Mouse (Mus musculus): Measurements from ENCODE around the gene Erc2. TPM values are rescaled to one million over a fixed set of nuclear protein-coding genes. Genes with fewer than 3 reads are reported as not detected.
A peak's percentile ranks its signal among the peaks of the same experiment; 100 is the strongest.

Gene Erc2
- polyA plus RNA-seq, 1 experiment from 2014 or later, result 2.5 TPM

DNA sequence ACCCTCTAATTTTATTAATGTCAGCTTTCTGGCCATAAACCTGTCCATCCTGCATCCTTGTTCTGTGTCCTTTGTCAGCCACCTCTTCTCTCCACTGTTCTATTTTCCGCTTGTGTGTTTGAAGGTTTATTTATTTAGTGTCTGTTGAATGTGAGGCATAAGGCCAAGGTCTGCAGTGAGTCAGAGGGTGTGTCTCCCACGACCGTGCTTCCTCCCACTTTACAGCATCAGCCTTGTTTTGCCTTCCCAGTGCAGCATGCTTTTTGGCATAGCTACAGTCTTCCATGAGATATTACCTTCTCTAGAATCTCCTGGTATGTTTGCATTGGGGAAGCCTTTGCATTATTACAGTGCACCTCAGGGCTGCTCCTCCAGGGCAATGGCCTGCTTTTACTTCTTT, 200.8 kb downstream of the Erc2 start:
- in situ Hi-C loops (cut with MboI; ENCODE audit: low pct_unique_long_range_greater_than_20kb), result loop anchor here (25.0 kb wide), 1 partner anchor 989 kb away; no protein-coding TSS in a partner anchor
- no peaks in the 10 kb centered on the region for H3K27me3 ChIP-seq
- DNase-seq (ENCODE audit: low read depth, low spot score) (no peak), ATAC-seq (peak; percentile 52)
- ChIA-PET POLR2A (interaction anchor here (0.9 to 1.1 kb wide), 2 partner anchors 14 to 16 kb away, joined by 3 to 5 read pairs; no protein-coding TSS in a partner anchor), CTCF (interaction anchor here (0.8 to 1.5 kb wide), 4 partner anchors 12 to 48 kb away, joined by 3 read pairs; no protein-coding TSS in a partner anchor)
- TF ChIP-seq CTCF (IDR thresholded peaks at IDR 0.05), result no peak

- in situ Hi-C loops (cut with MboI; ENCODE audit: low pct_unique_long_range_greater_than_20kb), result loop anchor here (25.0 kb wide), 1 partner anchor 988 kb away; no protein-coding TSS in a partner anchor
- no peaks in the 10 kb centered on the region for H3K27me3 ChIP-seq
- ChIA-PET POLR2A (no interaction called here), CTCF (interaction anchor here (1.0 kb wide), 1 partner anchor 30 kb away, joined by 3 read pairs; no protein-coding TSS in a partner anchor)
- TF ChIP-seq CTCF (IDR thresholded peaks at IDR 0.05), result no peak
- DNase-seq (ENCODE audit: low read depth, low spot score) (no peak), ATAC-seq (peak; percentile 86)
These were observed 201.7 kb downstream of the Erc2 start for GRCm38 (mm10) chr14:27823897-27824296.

DNA sequence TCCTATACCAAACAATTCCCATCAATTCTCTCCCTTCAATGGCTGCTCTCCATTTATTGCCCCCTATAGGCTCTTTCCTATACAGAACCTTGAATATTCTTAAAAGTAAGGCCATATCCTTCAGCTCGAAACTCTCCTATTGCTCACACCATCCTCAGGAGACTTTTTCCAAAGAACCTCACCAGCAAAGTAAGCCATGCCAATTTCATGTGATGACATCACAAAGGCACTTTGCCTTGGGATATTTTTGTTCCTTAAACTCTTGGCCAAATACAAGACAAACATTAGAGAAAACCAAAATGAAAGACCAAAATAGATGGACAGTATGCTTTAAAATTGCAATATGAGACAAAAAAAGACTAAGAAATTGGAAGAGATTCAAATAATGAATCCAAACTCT, 204.6 kb downstream of the Erc2 start:
- in situ Hi-C loops (cut with MboI; ENCODE audit: low pct_unique_long_range_greater_than_20kb), result no loop called here
- no peak for ATAC-seq
- POLR2A ChIA-PET, result no interaction called here

DNA sequence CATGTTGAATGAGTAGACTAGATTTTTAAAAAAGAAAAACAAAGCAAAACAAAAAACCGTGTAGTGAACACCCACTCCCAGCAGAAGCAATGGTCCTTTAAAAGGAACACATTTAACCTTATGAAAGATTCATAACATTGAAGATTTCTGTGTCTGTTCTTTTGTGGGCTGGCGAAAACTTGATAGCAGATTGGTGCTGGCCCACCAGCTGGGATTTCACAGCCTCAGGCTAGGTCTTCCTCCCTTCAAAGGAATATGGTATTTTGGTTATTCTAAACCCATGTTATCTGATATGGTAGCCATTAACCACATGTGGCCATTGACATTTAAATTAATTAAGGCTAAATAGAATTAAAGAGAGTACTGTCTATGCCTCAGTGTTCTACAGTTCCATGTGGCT, 205.9 kb downstream of the Erc2 start:
- in situ Hi-C loops (cut with MboI; ENCODE audit: low pct_unique_long_range_greater_than_20kb), result no loop called here
- ChIA-PET CTCF (no interaction called here), POLR2A (no interaction called here)
- DNase-seq (ENCODE audit: low read depth, low spot score) (no peak), ATAC-seq (no peak)
- no peaks in the 10 kb centered on the region for H3K27me3 ChIP-seq
- no peak for TF ChIP-seq CTCF (IDR thresholded peaks at IDR 0.05)

More for the DNA sequence above, 204.6 kb downstream of the Erc2 start:
- DNase-seq (ENCODE audit: low read depth, low spot score), result no peak
- no peak for TF ChIP-seq CTCF (IDR thresholded peaks at IDR 0.05)
- CTCF ChIA-PET, result no interaction called here
- no peaks in the 10 kb centered on the region for H3K27me3 ChIP-seq

DNA sequence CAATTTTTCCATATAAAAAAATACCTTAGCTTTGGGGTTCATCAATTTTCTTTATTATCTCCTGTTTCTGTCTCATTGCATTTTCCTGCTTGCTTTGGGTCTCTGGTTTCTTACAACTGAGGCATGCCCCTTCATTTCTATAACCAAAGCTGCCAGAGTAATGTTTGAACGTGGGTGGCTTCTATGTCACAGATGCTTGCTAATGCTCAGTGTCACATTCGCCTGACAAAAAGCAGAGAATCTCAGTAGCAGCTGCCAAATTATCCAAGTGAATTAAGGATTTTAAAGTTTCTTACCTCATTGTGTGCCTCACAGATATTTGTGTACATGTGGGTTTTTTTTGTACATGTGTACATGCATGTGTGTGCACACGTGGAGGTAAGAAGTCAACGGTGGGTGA, 210.0 kb downstream of the Erc2 start:
- in situ Hi-C loops (cut with MboI; ENCODE audit: low pct_unique_long_range_greater_than_20kb), result no loop called here
- TF ChIP-seq CTCF (IDR thresholded peaks at IDR 0.05), result no peak
- no peaks in the 10 kb centered on the region for H3K27me3 ChIP-seq
- ATAC-seq (no peak), DNase-seq (ENCODE audit: low read depth, low spot score) (no peak)
- ChIA-PET POLR2A (no interaction called here), CTCF (no interaction called here)

- ChIA-PET POLR2A (interaction anchor here (0.6 kb wide), 1 partner anchor 180 kb away, joined by 5 read pairs; no protein-coding TSS in a partner anchor), CTCF (no interaction called here)
- no peak for ATAC-seq
- TF ChIP-seq CTCF (IDR thresholded peaks at IDR 0.05), result no peak
- in situ Hi-C loops (cut with MboI; ENCODE audit: low pct_unique_long_range_greater_than_20kb), result no loop called here
- H3K27me3 ChIP-seq, result no peaks in the 10 kb centered on the region
- no peak for DNase-seq (ENCODE audit: low read depth, low spot score)
These were observed 213.1 kb downstream of the Erc2 start for GRCm38 (mm10) chr14:27835351-27835750.

DNA sequence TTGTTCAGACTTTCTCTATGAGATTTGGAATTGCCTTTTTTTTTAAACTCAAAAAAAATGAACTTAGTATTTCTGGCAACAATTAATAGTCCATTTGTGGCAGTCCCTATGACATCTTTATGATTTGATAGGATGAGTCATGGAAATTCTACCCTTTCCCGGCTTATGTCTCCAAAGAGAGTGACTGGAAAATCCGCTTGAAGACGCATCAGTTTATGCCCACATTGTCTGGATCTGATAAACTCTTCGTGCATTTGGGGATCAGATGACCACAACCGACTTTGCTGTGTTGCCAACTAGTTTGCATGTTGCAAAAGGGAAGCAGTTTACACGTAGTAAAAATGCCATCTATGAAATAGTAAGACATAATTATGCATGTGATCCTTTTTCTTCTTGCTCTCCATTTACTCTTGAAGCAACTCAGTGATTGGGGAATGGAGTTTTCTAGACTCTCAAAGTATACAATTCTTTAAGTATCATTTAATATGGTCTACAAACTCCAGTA, 215.4 kb downstream of the Erc2 start:
- in situ Hi-C loops (cut with MboI; ENCODE audit: low pct_unique_long_range_greater_than_20kb), result no loop called here
- TF ChIP-seq CTCF (IDR thresholded peaks at IDR 0.05), result no peak
- DNase-seq (ENCODE audit: low read depth, low spot score), result no peak
- ChIA-PET CTCF (interaction anchor here (1.5 kb wide), 1 partner anchor 64 kb away, joined by 3 read pairs; no protein-coding TSS in a partner anchor), POLR2A (no interaction called here)
- H3K27me3 ChIP-seq, result no peaks in the 10 kb centered on the region
- no peak for ATAC-seq

- ATAC-seq, result no peak
- CTCF ChIA-PET, result no interaction called here
- POLR2A ChIA-PET, result no interaction called here
- TF ChIP-seq CTCF (IDR thresholded peaks at IDR 0.05), result no peak
- no peaks in the 10 kb centered on the region for H3K27me3 ChIP-seq
- DNase-seq (ENCODE audit: low read depth, low spot score), result no peak
- in situ Hi-C loops (cut with MboI; ENCODE audit: low pct_unique_long_range_greater_than_20kb), result no loop called here
These were observed 217.9 kb downstream of the Erc2 start for GRCm38 (mm10) chr14:27840120-27840519.

DNA sequence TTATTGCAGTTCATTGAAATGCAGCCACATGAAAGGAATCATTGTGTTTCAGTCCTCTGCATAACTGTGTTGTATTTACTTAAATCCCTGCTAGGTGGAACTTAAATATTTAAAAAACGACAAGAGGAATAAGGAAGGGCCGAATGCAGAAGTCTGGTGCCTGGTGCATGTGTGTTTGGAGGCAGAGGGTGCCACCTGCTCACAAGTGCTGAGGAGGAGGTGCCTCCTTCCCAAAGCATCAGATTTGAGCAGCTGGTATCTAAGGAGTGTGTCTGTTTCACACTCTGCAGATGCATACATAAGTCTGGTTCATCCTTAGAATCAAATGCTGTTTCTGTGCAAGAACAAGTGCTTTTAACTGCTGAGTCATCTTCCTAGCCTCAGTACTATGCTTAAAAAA, 224.6 kb downstream of the Erc2 start:
- in situ Hi-C loops (cut with MboI; ENCODE audit: low pct_unique_long_range_greater_than_20kb), result no loop called here
- no peak for TF ChIP-seq CTCF (IDR thresholded peaks at IDR 0.05)
- ATAC-seq, result no peak
- ChIA-PET CTCF (interaction anchor here (1.5 kb wide), 1 partner anchor 9 kb away, joined by 3 read pairs; no protein-coding TSS in a partner anchor), POLR2A (no interaction called here)
- no peak for DNase-seq (ENCODE audit: low read depth, low spot score)
- H3K27me3 ChIP-seq, result no peaks in the 10 kb centered on the region

- H3K27me3 ChIP-seq, result no peaks in the 10 kb centered on the region
- TF ChIP-seq CTCF (IDR thresholded peaks at IDR 0.05), result no peak
- POLR2A ChIA-PET, result no interaction called here
- ATAC-seq, result peak; percentile 35
- DNase-seq (ENCODE audit: low read depth, low spot score), result no peak
- in situ Hi-C loops (cut with MboI; ENCODE audit: low pct_unique_long_range_greater_than_20kb), result no loop called here
- CTCF ChIA-PET, result interaction anchor here (1.5 kb wide), 1 partner anchor 8 kb away, joined by 3 read pairs; no protein-coding TSS in a partner anchor
These were observed 225.1 kb downstream of the Erc2 start for GRCm38 (mm10) chr14:27847291-27847690.

DNA sequence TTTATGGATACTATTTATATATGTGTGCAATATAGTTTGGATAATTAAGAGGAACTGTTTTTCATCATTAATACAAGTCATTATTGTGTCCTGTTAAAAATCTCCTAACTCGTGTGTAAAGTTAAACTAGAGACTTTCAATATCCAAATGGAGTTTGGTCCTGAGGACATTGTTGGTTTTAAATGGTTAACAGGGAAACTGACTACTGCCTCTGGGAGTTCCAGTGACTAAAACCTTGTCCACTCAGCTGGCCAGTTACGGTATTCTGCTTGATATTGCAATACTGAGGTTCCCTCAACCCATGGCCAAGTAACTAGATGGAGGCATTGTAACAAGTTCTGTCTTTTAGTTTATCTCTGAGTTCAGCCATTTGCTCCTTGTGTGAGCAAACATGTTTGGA, 229.0 kb downstream of the Erc2 start:
- no peaks in the 10 kb centered on the region for H3K27me3 ChIP-seq
- no peak for TF ChIP-seq CTCF (IDR thresholded peaks at IDR 0.05)
- no peak for DNase-seq (ENCODE audit: low read depth, low spot score)
- in situ Hi-C loops (cut with MboI; ENCODE audit: low pct_unique_long_range_greater_than_20kb), result no loop called here
- POLR2A ChIA-PET, result no interaction called here
- no peak for ATAC-seq
- CTCF ChIA-PET, result no interaction called here

- DNase-seq (ENCODE audit: low read depth, low spot score) (no peak), ATAC-seq (no peak)
- TF ChIP-seq CTCF (IDR thresholded peaks at IDR 0.05), result no peak
- in situ Hi-C loops (cut with MboI; ENCODE audit: low pct_unique_long_range_greater_than_20kb), result no loop called here
- ChIA-PET POLR2A (no interaction called here), CTCF (interaction anchor here (1.7 kb wide), 1 partner anchor 29 kb away, joined by 3 read pairs; no protein-coding TSS in a partner anchor)
- no peaks in the 10 kb centered on the region for H3K27me3 ChIP-seq
These were observed 230.4 kb downstream of the Erc2 start for GRCm38 (mm10) chr14:27852606-27853005.
